Mouse (Mus musculus) naive thymus-derived CD4-positive, alpha-beta T cell, adult 2 months (primary cell): ENCODE measurements around the gene Miga2.
A peak's percentile ranks its signal among the peaks of the same experiment; 100 is the strongest.

Source experiments
- DNase-seq: peaks from one replicate; pipeline ENCODE4 v3.0.0-alpha.2; 2011; ENCODE audit warnings: low read depth

Miga2 gene

GRCm38 (mm10) chr2:30363773-30364650 lies at the start of gene Miga2:
Gene Miga2, plus strand, starts transcription at chr2:30364233.
- peak; percentile 98 for DNase-seq

DNA sequence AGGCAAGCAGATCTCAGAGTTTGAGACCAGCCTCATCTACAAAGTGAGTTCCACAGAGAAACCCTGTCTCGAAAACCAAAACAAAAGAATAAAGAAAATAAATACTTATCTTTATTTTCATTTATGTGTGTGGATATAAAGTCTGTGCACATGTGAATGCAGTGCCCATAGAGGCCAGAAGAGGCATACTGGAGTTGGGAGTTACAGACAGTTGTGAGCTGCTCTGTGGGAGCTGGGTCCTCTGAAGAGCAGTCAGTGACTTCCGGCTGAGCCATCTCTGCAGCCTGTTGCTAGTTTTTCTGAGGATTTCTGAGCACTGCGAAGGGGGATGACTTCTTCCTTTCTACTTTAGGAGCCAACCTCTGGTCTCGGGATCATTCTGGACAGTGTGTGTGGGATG lies 47.9 kb upstream of the Miga2 start:
- no peak for DNase-seq

- no peak for DNase-seq
These were observed 47.1 kb upstream of the Miga2 start for GRCm38 (mm10) chr2:30316955-30317354.

DNA sequence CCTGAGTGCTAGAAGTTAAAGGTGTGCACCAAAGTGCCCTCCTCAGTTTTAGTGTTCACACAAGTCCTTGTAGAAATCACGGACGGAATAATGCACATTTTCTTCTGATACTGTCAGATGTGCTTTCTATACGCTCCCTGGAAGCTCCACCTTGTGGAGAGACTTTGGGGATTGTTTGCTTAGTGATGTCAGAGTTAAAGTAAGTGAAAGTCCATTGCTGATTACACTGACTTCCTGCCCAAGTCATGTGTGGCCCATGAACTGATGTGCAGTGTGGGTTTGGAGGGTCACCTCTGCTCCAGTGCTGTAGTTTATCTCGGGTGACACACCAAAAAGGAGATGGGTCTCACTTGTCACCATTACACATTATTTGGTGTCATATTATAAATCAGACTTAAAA lies 44.8 kb upstream of the Miga2 start:
- DNase-seq: no peak

DNA sequence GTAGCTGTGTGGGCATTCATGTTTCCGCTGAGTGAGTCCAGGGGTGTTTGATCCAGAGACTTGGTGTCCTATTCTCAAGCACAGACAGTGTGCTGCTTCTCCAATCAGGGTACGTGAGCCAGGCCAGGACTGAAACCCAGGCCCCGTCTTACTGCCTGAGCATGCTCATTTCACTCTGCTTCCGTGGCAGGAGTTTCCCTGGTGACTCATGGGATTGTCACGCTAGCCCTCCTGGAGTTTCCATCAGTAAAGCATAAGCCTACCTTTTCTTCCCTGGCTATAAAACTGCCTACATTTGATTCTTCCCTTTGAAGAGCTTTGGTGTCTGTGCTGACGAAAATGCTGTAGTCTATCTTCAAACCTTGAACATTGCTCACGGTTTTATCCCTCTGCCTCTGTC lies 40.9 kb upstream of the Miga2 start:
- DNase-seq: no peak

GRCm38 (mm10) chr2:30325296-30325695 lies 38.7 kb upstream of the Miga2 start:
- DNase-seq: no peak

- no peak for DNase-seq
These were observed 36.8 kb upstream of the Miga2 start for GRCm38 (mm10) chr2:30327276-30327675.

DNA sequence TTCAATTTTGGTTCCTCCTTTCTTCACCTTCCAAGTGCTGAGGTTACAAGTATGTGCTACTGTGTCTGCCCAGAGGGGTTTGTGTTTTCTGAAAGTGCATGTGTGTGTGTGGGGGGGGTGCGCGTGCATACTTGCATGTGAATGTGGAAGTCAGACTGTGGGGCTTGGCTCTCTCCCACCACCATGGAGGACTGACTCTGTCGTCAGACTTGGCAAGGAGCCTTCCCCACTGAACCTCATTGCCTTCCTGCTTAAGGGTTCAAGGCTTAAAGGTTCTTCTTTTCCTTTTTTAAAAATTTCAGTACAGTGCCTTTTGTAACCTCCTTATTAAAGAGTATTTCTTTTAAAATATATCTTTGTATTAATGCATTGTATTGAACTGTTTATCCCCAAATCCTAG lies 35.2 kb upstream of the Miga2 start:
- no peak for DNase-seq

DNA sequence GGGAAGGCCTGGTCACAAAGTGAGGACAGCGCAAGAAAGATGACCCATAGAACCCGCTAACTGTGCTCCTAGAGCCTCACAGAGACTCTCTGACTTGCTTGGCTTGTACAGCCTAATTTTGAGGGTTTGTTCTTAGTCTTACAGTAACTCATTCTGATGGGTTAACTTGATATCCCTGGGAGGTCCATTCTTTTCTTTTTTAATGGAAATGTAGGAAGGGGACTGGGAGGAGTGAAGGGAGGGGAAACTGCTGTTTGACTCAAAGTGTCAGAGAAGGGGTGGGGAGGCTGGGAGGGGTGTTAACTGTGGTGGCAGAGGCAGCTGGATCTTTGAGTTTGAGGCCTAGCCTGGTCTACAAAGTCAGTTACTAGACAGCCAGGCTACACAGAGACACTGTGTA lies 28.7 kb upstream of the Miga2 start:
- DNase-seq: no peak

GRCm38 (mm10) chr2:30336174-30336915 lies 27.7 kb upstream of the Miga2 start:
- DNase-seq: no peak

- DNase-seq: no peak
These were observed 26.9 kb upstream of the Miga2 start for GRCm38 (mm10) chr2:30337179-30337578.

DNA sequence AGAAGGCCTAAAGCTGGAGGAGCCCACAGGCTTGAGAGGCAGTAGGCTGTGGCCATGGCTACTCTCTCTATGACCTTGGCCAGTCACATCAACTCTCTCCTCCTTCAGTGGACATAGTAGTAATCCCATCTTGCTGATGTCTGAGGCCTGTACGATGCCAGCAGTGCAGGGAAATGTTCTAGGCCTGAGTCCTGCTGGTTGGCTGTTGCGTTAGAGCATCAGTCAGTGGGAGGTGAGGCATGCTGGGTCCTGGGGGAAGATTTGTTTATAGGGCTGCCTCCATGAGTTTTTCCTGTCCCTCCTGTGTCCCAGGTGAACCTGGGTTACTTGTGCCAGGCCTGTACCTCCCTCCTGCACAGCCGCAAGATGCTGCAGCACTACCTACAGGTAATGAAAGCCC lies 22.0 kb upstream of the Miga2 start:
- DNase-seq: no peak

- DNase-seq: no peak
These were observed 21.5 kb upstream of the Miga2 start for GRCm38 (mm10) chr2:30342544-30342943.

DNA sequence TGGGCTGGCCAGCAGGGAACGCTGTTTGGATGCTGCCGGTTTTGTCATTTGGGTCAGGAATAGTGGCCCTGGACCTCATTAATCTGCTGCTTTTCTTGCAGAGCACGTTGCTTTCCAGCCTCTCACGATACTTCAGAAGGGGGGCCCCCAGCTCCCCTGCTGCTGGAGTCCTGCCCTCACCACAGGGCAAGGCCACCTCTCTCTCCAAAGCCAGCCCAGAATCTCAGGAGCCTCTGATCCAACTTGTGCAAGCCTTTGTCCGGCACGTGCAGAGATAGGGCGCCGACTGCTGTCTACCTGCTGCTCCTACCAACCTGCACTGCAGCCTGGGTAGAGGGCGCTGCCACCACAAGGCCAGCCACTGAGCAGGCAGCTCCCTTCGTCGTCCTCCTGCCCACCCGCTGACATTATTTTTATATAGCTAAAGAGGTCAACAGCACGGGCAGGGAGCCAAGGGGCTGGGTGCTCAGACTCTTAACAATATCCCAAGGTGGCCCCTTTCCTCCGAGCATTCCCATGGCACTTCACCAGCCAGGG lies 20.4 kb upstream of the Miga2 start:
- DNase-seq: no peak

- DNase-seq: no peak
These were observed 17.9 kb upstream of the Miga2 start for GRCm38 (mm10) chr2:30345971-30346676.

GRCm38 (mm10) chr2:30349196-30349595 lies 14.8 kb upstream of the Miga2 start:
- DNase-seq: no peak

GRCm38 (mm10) chr2:30351149-30351548 lies 12.9 kb upstream of the Miga2 start:
- no peak for DNase-seq

DNA sequence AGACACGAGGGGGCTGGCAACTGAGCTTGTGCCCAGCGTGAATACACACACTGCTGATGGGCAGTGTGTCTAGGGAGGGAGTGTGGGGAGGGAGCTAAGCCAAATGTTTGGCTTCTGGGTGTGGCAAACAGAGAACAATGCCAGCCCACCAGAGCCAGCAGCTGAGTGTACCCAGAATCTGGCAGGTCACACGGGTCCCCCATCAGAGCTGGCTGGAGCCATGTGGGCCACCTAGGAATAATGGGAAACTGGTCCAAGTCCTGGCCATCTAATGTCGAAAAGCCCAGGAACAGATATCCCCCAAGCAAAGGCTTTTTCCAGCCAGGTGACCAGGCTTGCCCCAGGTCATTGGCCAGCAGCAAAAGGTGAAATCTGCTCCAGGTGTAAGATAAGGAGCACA lies 8.2 kb upstream of the Miga2 start:
- DNase-seq: no peak

DNA sequence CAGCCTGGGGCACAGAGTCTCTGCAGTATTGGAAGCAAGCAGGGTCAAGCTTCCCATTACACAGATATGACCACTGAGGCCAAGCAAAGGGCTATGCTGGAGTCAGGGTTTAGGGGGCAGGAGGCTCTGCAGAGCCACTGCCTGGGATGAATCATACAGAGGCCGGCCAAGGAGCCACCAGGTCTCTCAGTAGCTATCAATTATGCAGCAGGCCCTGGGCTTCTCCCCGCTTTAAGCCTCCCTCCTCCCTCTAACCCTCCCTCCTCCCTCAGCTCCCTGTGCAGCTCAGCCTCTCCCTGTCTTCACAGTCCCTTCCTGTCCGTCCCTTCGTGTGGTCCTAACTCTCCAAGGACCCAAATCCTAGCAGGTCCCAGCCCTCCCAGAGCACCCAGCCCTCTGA lies 7.8 kb upstream of the Miga2 start:
- DNase-seq: no peak

GRCm38 (mm10) chr2:30356906-30357305 lies 7.1 kb upstream of the Miga2 start:
- DNase-seq: no peak

- DNase-seq: peak; percentile 16
These were observed 6.2 kb upstream of the Miga2 start for GRCm38 (mm10) chr2:30357552-30358510.
